Mouse (Mus musculus): ENCODE data around the gene Tprg. TPM values are rescaled to one million over a fixed set of nuclear protein-coding genes. Genes with fewer than 3 reads are reported as not detected.

Gene Tprg
- total and polyA plus RNA-seq, 3 experiments: 0.22 TPM; not detected in 2

GRCm38 (mm10) chr16:25314006-25314405 is 27.4 kb downstream of the Tprg start:
- Histone ChIP-seq H3K27me3 (ENCODE audit: insufficient read depth, low read length) (no peaks in the 10 kb centered on the region), H3K4me1 (ENCODE audit: insufficient read depth, low read depth, low read length) (no peaks in the 10 kb centered on the region), H3K9me3 (replicated peaks) (peaks cover 10% of the 10 kb centered on the region), H3K4me3 (ENCODE audit: low read depth, low read length) (no peak overlapping the region), H3K36me3 (replicated peaks) (no peaks in the 10 kb centered on the region)
- TF ChIP-seq GATA1 (IDR thresholded peaks at IDR 0.05; ENCODE audit: borderline replicate concordance, low read length) (no peak), GATA2 (IDR thresholded peaks at IDR 0.05; ENCODE audit: borderline replicate concordance, low read depth, low read length) (no peak), CTCF (IDR thresholded peaks at IDR 0.05; ENCODE audit: low read depth, low read length) (no peak), TAL1 (conservative IDR thresholded peaks at IDR 0.05; ENCODE audit: low read depth, low read length) (no peak), POLR2AphosphoS5 (IDR thresholded peaks at IDR 0.05; ENCODE audit: insufficient replicate concordance, low read depth, low read length) (no peak)
- DNase-seq (ENCODE audit: low spot score) (no peak), ATAC-seq (ENCODE audit: extremely low read depth, insufficient number of reproducible peaks, low FRiP score, poor library complexity, severe bottlenecking) (no peak)

GRCm38 (mm10) chr16:25315090-25315489 is 28.5 kb downstream of the Tprg start:
- TF ChIP-seq CTCF (IDR thresholded peaks at IDR 0.05; ENCODE audit: low read depth, low read length) (no peak), GATA1 (IDR thresholded peaks at IDR 0.05; ENCODE audit: borderline replicate concordance, low read length) (no peak), POLR2AphosphoS5 (IDR thresholded peaks at IDR 0.05; ENCODE audit: insufficient replicate concordance, low read depth, low read length) (no peak), GATA2 (IDR thresholded peaks at IDR 0.05; ENCODE audit: borderline replicate concordance, low read depth, low read length) (no peak), TAL1 (conservative IDR thresholded peaks at IDR 0.05; ENCODE audit: low read depth, low read length) (no peak)
- H3K4me1 ChIP-seq (ENCODE audit: insufficient read depth, low read depth, low read length): no peaks in the 10 kb centered on the region
- ATAC-seq (ENCODE audit: extremely low read depth, insufficient number of reproducible peaks, low FRiP score, poor library complexity, severe bottlenecking): no peak

GRCm38 (mm10) chr16:25325631-25326238 is 39.1 kb downstream of the Tprg start:
- 0 out of 2 replicates have a peak, but pooled peaks cover 2% of the 10 kb centered on the region for H3K9me3 ChIP-seq (replicated peaks)
- no peak overlapping the region for H3K4me3 ChIP-seq (ENCODE audit: low read depth, low read length)
- TF ChIP-seq CTCF (IDR thresholded peaks at IDR 0.05; ENCODE audit: low read depth, low read length) (no peak), TAL1 (conservative IDR thresholded peaks at IDR 0.05; ENCODE audit: low read depth, low read length) (no peak), POLR2AphosphoS5 (IDR thresholded peaks at IDR 0.05; ENCODE audit: insufficient replicate concordance, low read depth, low read length) (no peak), GATA1 (IDR thresholded peaks at IDR 0.05; ENCODE audit: borderline replicate concordance, low read length) (no peak), GATA2 (IDR thresholded peaks at IDR 0.05; ENCODE audit: borderline replicate concordance, low read depth, low read length) (no peak)
- ATAC-seq (ENCODE audit: extremely low read depth, insufficient number of reproducible peaks, low FRiP score, poor library complexity, severe bottlenecking) (no peak), DNase-seq (ENCODE audit: low spot score) (no peak)
- no peaks in the 10 kb centered on the region for H3K4me1 ChIP-seq (ENCODE audit: insufficient read depth, low read depth, low read length)
- no peaks in the 10 kb centered on the region for H3K36me3 ChIP-seq (replicated peaks)
- no peaks in the 10 kb centered on the region for H3K27me3 ChIP-seq (ENCODE audit: insufficient read depth, low read length)

More at GRCm38 (mm10) chr16:25315090-25315489, 28.5 kb downstream of the Tprg start:
- Histone ChIP-seq H3K4me3 (ENCODE audit: low read depth, low read length) (no peak overlapping the region), H3K9me3 (replicated peaks) (0 out of 2 replicates have a peak, but pooled peaks cover 5% of the 10 kb centered on the region), H3K36me3 (replicated peaks) (no peaks in the 10 kb centered on the region), H3K27me3 (ENCODE audit: insufficient read depth, low read length) (no peaks in the 10 kb centered on the region)
- no peak for DNase-seq (ENCODE audit: low spot score)

- Histone ChIP-seq H3K4me1 (ENCODE audit: insufficient read depth, low read depth, low read length) (no peaks in the 10 kb centered on the region), H3K36me3 (replicated peaks) (no peaks in the 10 kb centered on the region), H3K9me3 (replicated peaks) (0 out of 2 replicates have a peak, but pooled peaks cover 5% of the 10 kb centered on the region), H3K4me3 (ENCODE audit: low read depth, low read length) (no peak overlapping the region), H3K27me3 (ENCODE audit: insufficient read depth, low read length) (no peaks in the 10 kb centered on the region)
- no peak for ATAC-seq (ENCODE audit: extremely low read depth, insufficient number of reproducible peaks, low FRiP score, poor library complexity, severe bottlenecking)
- TF ChIP-seq CTCF (IDR thresholded peaks at IDR 0.05; ENCODE audit: low read depth, low read length) (no peak), TAL1 (conservative IDR thresholded peaks at IDR 0.05; ENCODE audit: low read depth, low read length) (no peak), POLR2AphosphoS5 (IDR thresholded peaks at IDR 0.05; ENCODE audit: insufficient replicate concordance, low read depth, low read length) (no peak), GATA1 (IDR thresholded peaks at IDR 0.05; ENCODE audit: borderline replicate concordance, low read length) (no peak), GATA2 (IDR thresholded peaks at IDR 0.05; ENCODE audit: borderline replicate concordance, low read depth, low read length) (no peak)
- DNase-seq (ENCODE audit: low spot score): no peak
Measured at GRCm38 (mm10) chr16:25333279-25334219, 46.9 kb downstream of the Tprg start.

GRCm38 (mm10) chr16:25335058-25335703 is 48.6 kb downstream of the Tprg start:
- 0 out of 2 replicates have a peak, but pooled peaks cover 3% of the 10 kb centered on the region for H3K9me3 ChIP-seq (replicated peaks)
- no peak overlapping the region for H3K4me3 ChIP-seq (ENCODE audit: low read depth, low read length)
- H3K27me3 ChIP-seq (ENCODE audit: insufficient read depth, low read length): no peaks in the 10 kb centered on the region
- TF ChIP-seq GATA2 (IDR thresholded peaks at IDR 0.05; ENCODE audit: borderline replicate concordance, low read depth, low read length) (no peak), POLR2AphosphoS5 (IDR thresholded peaks at IDR 0.05; ENCODE audit: insufficient replicate concordance, low read depth, low read length) (no peak), CTCF (IDR thresholded peaks at IDR 0.05; ENCODE audit: low read depth, low read length) (no peak), GATA1 (IDR thresholded peaks at IDR 0.05; ENCODE audit: borderline replicate concordance, low read length) (no peak), TAL1 (conservative IDR thresholded peaks at IDR 0.05; ENCODE audit: low read depth, low read length) (no peak)
- ATAC-seq (ENCODE audit: extremely low read depth, insufficient number of reproducible peaks, low FRiP score, poor library complexity, severe bottlenecking) (no peak), DNase-seq (ENCODE audit: low spot score) (no peak)
- H3K36me3 ChIP-seq (replicated peaks): no peaks in the 10 kb centered on the region
- no peaks in the 10 kb centered on the region for H3K4me1 ChIP-seq (ENCODE audit: insufficient read depth, low read depth, low read length)

Data from G1E (cell line).